Mouse (Mus musculus): ENCODE results near the gene Kcng1. TPM values are rescaled to one million over a fixed set of nuclear protein-coding genes. Genes with fewer than 3 reads are reported as not detected.

Gene Kcng1
- polyA plus RNA-seq (2017; shearing (Covaris generic)), result not detected

DNA sequence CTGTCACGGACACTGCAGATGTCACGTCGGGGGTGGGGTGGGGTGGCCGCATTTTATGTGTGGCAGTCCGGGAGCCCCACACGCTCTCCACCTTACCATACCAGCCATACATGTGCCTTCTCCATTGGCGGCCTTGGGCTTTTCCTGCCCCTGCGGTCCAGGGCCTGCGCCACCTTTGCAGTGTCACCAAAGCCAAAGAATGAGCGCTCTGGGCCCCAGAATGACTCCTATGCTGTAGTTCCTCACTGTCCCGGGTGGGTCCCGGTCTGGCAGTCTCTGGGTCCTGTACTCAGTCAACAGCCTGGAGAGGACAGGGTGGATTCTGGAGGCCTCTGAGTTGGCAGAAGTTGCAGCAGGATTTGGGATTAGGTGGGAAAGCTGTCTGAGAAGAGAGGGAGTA, at the start of gene Kcng1:
Gene Kcng1 (minus strand): TSS at position 155 of the 400 bp plus-strand sequence.
- ATAC-seq, result no peak

- ATAC-seq, result no peak
Observed at GRCm38 (mm10) chr2:168330421-168331070, 49.0 kb upstream of the Kcng1 start.

DNA sequence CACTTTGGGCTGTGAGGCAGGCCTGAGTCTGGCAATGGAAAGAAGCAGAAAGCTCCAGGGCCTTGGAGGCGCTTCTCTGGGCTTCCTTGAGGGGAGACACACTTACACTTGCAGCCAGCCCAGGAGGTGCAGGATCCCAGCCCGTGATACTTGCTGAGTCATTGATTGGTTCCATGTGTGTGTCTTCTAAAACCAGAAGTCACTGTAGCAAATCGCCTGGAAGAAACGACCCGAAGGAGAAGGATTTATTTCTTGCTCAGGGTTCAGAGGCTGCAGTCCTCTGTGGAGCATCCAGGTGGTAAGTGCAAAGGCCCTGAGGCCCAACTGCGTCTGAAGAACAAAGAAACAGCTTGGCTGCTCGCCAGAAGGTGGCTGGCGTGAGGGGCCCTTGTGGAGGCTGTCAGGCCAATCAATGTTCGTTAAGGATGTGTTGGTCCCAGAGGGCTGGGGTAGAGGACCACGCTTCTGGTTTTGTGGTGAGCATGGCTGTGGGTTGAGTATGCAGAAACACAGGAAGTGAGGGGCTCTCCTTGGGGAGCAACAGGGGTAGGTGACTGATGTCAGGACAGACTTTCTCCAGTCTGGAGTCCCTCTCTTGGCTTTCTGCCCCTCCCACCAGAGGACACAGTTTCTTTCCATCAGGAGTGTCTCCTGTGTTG, 40.3 kb upstream of the Kcng1 start:
- ATAC-seq, result no peak

DNA sequence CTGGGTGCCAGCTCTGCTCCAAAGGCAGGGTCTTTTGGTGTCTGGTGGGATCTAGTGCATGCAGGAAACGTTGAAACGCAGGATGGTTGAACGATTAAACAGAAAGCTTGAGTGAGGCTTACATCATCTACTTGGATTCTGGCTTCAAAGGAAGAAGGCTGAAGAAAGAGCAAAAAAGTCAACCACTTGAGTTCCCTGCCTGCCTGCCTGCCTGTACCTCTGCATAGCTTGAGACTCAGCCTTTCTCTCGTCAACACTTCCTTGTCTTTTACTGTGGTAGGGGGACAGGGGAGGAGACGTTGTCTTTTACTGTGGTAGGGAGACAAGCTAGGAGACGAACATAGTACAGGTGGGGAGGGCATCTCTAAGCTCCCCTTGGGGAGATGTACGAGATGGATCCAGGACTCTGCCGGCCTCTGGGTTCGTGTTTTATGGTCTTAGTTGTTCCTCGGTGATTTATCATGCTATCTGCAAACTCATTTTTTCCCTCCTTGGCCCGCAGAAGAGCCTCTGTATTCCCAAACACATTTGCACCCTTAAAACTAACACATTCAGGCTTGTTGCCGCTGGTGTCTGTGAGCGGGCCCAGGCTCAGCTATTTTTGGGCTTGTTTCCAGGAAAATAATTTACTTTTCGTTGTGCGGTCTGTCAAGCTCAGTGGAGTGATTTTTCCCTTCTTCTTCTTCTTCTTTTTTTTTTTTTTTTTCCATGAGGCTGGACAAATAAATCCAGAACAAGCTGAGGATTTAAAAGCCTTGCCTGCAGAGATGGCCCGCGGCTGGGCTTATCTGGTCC, 39.0 kb upstream of the Kcng1 start:
- ATAC-seq, result no peak

- no peak for ATAC-seq
Observed at GRCm38 (mm10) chr2:168314646-168315446, 33.3 kb upstream of the Kcng1 start.

- ATAC-seq, result no peak
Observed at GRCm38 (mm10) chr2:168312504-168312903, 31.0 kb upstream of the Kcng1 start.

DNA sequence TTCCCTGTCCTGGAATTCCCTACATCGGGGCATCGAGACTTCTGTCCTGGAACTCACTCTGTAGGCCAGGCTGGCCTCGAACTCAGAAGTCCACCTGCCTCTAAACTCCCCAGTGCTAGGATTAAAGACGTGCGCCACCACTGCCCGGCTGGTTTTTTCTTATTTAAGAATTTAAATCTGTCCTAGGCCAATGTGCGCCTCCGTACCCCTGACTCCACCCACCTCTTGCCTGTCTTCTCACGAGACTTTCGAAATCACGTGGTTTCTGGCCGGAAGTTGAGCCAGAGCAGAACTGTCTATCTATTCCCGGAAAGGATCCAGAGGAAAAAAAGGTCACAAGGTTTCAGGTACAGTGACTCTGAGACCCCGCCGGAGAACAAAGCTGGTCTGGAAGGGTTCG, 29.5 kb upstream of the Kcng1 start:
- no peak for ATAC-seq

GRCm38 (mm10) chr2:168308916-168309315, 27.4 kb upstream of the Kcng1 start:
- ATAC-seq, result no peak

DNA sequence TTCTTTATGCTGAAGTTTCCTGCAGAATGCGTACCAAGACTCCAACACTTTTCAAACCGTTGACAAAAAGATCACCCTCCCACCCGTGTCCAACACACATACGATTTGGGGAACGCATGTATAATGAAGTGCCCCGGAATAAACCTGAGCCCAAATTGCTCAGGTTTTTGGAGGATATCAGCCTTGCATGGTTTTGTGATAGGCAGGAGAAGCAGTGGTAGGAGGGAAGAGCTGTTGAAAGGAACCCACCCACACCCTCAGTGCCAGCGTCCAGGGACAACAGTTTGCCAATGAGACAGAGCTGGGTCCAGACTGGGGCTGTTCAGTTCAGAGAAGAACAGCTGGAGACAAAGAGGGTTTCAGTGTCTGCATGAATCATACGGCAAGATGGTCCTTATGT, 18.1 kb upstream of the Kcng1 start:
- ATAC-seq, result no peak

- ATAC-seq, result no peak
Observed at GRCm38 (mm10) chr2:168296530-168296929, 15.0 kb upstream of the Kcng1 start.

DNA sequence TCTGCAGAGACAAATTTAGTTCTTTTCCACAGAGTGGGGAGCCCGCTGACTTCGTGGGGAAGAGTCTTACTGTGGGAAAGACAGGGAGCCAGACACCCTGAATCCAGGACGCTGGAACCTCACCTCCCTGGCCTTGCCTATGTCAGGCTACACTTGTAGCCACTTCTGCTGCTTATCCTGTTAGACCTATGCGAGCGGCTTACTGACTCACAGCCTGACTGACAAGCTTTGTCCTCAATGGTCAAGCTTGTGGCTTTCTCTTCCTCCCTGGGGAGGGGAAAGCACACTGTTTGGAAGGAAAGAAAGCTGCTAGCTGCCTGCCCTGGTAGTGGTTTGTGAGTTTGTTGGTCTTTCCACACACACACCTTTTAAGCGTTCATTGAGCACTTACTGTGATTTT, 11.0 kb upstream of the Kcng1 start:
- no peak for ATAC-seq

- no peak for ATAC-seq
Observed at GRCm38 (mm10) chr2:168292041-168292440, 10.5 kb upstream of the Kcng1 start.

- no peak for ATAC-seq
Observed at GRCm38 (mm10) chr2:168289851-168290250, 8.3 kb upstream of the Kcng1 start.

DNA sequence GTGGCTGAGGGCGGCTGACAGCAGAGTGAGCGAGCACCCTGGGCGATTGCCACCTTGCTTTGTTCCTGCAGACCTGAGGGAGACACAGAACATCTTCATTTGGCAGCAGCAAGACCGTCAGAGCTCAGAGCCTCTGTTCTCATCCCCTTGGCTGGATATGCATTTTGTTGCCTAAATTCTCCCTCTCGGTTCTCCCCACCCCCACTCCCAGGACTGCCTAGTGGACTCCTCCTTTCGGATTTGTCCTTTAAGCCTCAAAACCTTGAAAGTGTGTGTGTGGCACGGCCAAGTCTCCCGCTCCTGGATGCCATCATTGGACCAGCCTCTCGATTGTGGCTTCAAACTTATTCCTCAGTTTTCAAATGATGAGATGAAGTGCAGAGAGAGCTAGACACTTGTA, 7.5 kb upstream of the Kcng1 start:
- ATAC-seq, result no peak

GRCm38 (mm10) chr2:168286987-168287386, 5.5 kb upstream of the Kcng1 start:
- ATAC-seq, result no peak

GRCm38 (mm10) chr2:168285143-168285542, 3.6 kb upstream of the Kcng1 start:
- no peak for ATAC-seq

DNA sequence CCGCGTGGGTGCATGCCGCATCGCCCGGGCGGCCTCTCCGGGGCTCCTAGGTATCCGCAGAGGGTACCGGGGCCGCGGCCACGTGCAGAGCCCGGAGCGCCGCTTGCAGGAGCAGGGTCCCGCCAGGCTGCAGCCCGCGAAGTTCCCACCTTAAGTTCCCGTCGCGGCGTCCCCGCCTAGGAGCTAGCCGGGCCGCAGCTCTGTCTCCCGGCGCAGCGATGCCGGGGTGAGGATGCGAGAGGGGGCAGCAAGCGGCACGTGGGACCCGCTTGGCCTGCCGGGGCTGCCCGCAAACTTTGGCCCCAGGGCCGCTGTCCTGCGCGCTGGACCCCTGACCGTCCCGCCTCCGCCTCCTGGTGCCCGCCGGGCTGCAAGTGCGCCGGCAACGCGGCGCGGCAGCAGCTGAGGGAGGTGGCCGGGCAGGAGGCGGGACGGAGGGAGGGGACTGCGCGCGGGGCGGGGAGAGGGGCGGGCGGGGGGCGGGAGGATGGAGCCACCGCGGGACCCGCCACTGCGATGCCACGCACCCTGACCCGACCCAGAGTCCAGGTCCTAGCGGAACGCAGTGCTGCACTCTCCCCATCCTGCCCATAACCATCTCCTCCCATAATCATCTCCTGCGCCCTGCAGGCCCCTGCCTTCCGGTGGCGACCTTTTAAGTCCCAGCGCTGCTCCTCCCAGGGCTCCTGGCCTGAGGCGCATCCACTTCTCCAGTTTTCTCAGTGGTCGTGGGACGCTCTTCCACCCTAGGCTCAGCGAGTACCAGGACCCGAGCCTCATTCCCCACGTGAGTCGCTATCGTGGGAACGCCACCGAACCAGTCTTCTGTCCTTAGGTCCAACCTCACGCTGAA, 581 bp downstream of the Kcng1 start:
- no peak for ATAC-seq

DNA sequence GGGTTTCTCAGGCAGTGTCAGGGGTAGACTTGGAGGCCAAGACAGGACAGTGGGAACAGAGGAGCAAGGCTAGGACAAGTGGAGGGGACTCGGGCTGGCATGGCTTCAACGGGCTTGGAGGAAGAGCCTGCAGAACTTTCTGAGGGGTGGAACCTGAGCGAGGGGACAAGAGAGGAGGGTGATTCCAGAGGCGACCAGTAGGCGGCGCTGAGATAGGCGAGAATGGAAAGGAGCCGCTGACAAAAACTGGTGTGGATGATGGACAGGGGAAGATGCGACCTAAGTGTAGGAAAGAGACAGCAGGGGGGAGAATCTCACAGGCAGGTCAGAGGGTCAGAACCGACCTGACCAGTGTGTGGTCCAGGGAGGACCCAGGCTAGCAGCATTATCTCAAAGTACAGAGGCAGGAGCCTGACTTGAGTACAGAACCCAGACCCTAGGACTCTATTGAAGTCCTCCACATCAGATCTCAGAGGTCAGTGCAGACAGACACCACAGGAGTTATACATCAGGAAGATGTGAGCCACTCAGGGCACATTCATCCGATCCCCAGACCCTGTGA, 7.1 kb downstream of the Kcng1 start:
- ATAC-seq, result no peak

DNA sequence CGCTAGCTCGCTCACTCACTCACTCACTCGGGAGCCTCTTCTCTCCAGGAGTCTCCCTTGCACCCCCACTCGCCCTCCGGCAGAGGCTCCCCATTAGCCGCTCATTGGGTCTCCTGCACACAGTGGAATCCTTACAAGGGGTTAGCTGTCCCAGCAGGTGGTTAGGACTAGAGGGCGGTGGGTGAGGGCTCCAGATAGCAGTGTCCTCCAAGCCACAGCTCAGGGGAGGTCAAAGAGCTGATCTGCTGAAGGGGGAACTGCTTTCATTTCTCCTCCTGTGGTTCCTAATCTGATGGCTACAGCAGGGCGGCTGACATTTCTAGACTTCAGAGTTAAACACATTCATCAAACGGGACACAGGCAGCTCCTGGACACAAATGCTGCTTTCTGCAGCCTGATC, 8.1 kb downstream of the Kcng1 start:
- ATAC-seq, result no peak

DNA sequence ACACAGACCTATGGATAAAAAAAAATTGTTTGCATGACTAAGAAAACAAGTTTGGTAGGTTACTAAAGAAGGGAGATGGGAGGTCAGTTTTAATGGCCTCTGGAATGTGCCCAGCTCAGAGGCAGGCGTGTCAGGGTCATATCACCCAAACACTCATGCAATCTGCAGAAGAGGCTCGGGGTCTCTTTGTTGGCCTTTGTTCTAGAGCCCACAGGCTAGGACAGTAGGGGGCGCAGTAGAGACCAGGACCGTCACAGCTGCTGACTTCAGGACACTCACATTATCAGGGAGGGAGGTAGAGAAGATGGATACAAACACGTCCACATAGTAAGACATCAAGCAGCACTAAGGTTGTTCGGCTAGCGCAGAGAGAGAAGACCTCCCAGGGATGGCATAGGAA, 13.5 kb downstream of the Kcng1 start:
- no peak for ATAC-seq

GRCm38 (mm10) chr2:168260900-168261299, 20.6 kb downstream of the Kcng1 start:
- no peak for ATAC-seq

DNA sequence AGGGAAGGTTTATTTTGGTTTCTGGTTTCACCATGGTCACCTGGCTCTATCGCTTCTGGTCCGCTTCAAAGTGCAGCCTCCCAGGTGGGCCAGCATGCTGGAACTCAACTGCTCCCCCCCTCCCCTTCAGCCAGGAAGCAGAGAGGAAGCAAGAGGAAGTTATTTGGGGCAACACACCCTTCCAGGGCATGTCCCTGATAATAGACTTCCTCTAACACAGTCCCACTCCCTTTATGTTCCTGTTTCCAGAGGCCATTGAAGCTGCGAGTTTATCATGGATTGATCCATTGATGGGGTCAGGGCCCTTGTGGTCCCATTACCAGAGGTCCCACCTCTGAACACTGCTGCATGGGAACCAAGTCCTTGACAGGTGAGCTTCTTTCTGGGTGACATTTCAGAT, 21.4 kb downstream of the Kcng1 start:
- ATAC-seq, result no peak

Data from activated CD4-positive, CD25-positive, alpha-beta regulatory T cell, adult 4 months (primary cell).